Mouse (Mus musculus): ENCODE data around the gene 2410004P03Rik. TPM values are rescaled to one million over a fixed set of nuclear protein-coding genes. Genes with fewer than 3 reads are reported as not detected.

2410004P03Rik gene
- total and polyA plus RNA-seq, 3 experiments: 0.09 TPM; not detected in 2

DNA sequence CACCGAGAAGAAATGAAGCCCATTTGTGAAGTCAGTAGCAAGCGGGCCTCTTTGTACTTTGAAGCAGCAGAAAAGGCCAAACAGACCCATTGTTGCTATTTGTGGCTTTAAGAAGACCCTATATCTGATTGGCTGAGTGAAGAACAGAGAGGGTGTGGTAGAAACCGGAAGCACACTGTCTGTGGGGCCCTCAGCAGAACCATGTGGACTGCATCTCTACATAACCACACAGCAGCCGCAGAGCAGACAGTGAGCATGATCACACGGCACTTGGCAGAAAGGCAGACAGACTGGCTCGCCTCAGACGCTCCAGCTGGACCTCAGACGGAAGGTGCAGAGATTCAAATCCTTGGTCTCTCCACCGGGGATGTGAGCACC, 21.9 kb upstream of the 2410004P03Rik start (continued):
- TF ChIP-seq IRF4 (IDR thresholded peaks at IDR 0.05; ENCODE audit: low read depth, low read length): peak; percentile 39; the same call in 1 of the 2 replicates

- Histone ChIP-seq H3K27me3 (replicated peaks) (no peaks in the 10 kb centered on the region), H3K79me2 (replicated peaks; ENCODE audit: control insufficient read depth, extremely low read depth, insufficient read depth, poor library complexity, severe bottlenecking) (no peaks in the 10 kb centered on the region), H3K4me1 (ENCODE audit: control insufficient read depth in 1 of 2, insufficient read depth in 2 of 2) (peaks cover 12 to 43% of the 10 kb centered on the region in 2 experiments), H3K4me2 (ENCODE audit: insufficient read depth, low read depth, poor library complexity, severe bottlenecking) (peak overlapping the region; percentile 44), H3K9ac (ENCODE audit: insufficient read depth, low read depth) (peak overlapping the region; percentile 62), H3K27ac (ENCODE audit: insufficient read depth, low read depth) (peak overlapping the region; percentile 71), H3K9me3 (replicated peaks; ENCODE audit: low read length) (peaks cover 6% of the 10 kb centered on the region), H3K4me3 (replicated peaks in 1 of 3; ENCODE audit: low read depth in 2 of 3, low read length in 2 of 3, poor library complexity in 1 of 3) (peak overlapping the region in 2 of 3 experiments; percentile 20 to 55), H3K36me3 (replicated peaks in 1 of 2; ENCODE audit: control insufficient read depth in 1 of 2, insufficient read depth in 1 of 2, low read length in 1 of 2) (no peaks in the 10 kb centered on the region)
- dilution Hi-C loops (cut with MboI; ENCODE audit: extremely low pct_ligation_motif_present, extremely low pct_unique_long_range_greater_than_20kb, low sequenced_read_pairs) (no loop called here), in situ Hi-C loops (cut with MboI; ENCODE audit: low pct_ligation_motif_present, low pct_unique_long_range_greater_than_20kb, low sequenced_read_pairs) (loop anchor here (10.0 to 25.0 kb wide), 3 partner anchors 218 to 321 kb away; partner anchors contain the start of genes E2f6 and Pdia6)
- DNase-seq (ENCODE audit: extremely low read depth): peak; percentile 94
- TF ChIP-seq CTCF (conservative IDR thresholded peaks at IDR 0.05 in 1 of 2, IDR thresholded peaks at IDR 0.05 in 1 of 2; ENCODE audit: low read depth in 2 of 2, low read length in 2 of 2): peak; percentile 70 to 90
- TF ChIP-seq POLR2AphosphoS2 (IDR thresholded peaks at IDR 0.05; ENCODE audit: low read depth, low read length): no peak
- no peak for TF ChIP-seq RCOR1 (conservative IDR thresholded peaks at IDR 0.05; ENCODE audit: low read depth, low read length)
- TF ChIP-seq USF1 (IDR thresholded peaks at IDR 0.05; ENCODE audit: low read depth, low read length): peak; percentile 63
- 0 out of 2 replicates have a peak, but pooled peaks have one; percentile 8 for TF ChIP-seq EP300 (IDR thresholded peaks at IDR 0.05; ENCODE audit: low read length)
- peak; percentile 48 for TF ChIP-seq ELF1 (IDR thresholded peaks at IDR 0.05; ENCODE audit: low read depth, low read length)
- TF ChIP-seq UBTF (IDR thresholded peaks at IDR 0.05; ENCODE audit: low read depth, low read length): no peak
- TF ChIP-seq HCFC1 (IDR thresholded peaks at IDR 0.05; ENCODE audit: low read depth, low read length): no peak
- peak; percentile 86 for TF ChIP-seq SMC3 (IDR thresholded peaks at IDR 0.05; ENCODE audit: low read depth, low read length)
- TF ChIP-seq MXI1 (IDR thresholded peaks at IDR 0.05; ENCODE audit: low read depth, low read length): no peak
- TF ChIP-seq TBP (conservative IDR thresholded peaks at IDR 0.05; ENCODE audit: low read depth, low read length): no peak
- no peak for TF ChIP-seq ZKSCAN1 (IDR thresholded peaks at IDR 0.05; ENCODE audit: borderline replicate concordance, low read depth, low read length)
- no peak for TF ChIP-seq JUND (conservative IDR thresholded peaks at IDR 0.05; ENCODE audit: low read depth, low read length)
- no peak for TF ChIP-seq ZMIZ1 (IDR thresholded peaks at IDR 0.05; ENCODE audit: low read depth, low read length)
- TF ChIP-seq USF2 (conservative IDR thresholded peaks at IDR 0.05; ENCODE audit: low read depth, low read length): peak; percentile 43; the same call in 1 of the 2 replicates
- peak; percentile 79 for TF ChIP-seq RAD21 (IDR thresholded peaks at IDR 0.05; ENCODE audit: low read depth, low read length)
- TF ChIP-seq ZNF384 (IDR thresholded peaks at IDR 0.05; ENCODE audit: low read depth, low read length): peak; percentile 91
- no peak for TF ChIP-seq MEF2A (IDR thresholded peaks at IDR 0.05; ENCODE audit: borderline replicate concordance, low read depth, low read length)
- TF ChIP-seq ZC3H11A (IDR thresholded peaks at IDR 0.05; ENCODE audit: low read depth, low read length): 0 out of 2 replicates have a peak, but pooled peaks have one; percentile 16
These were observed 21.4 kb upstream of the 2410004P03Rik start for GRCm38 (mm10) chr12:17032694-17033463.
